Mouse (Mus musculus) adrenal gland, postnatal 14 days (tissue): Measurements from ENCODE around the gene Stk26. TPM values are rescaled to one million over a fixed set of nuclear protein-coding genes. Genes with fewer than 3 reads are reported as not detected.

Experiments used
- DNase-seq: peaks from one replicate; pipeline ENCODE4 v3.0.0; 2021; ENCODE audit warnings: mixed read lengths
- total RNA-seq: library from RNA; stranded (reverse); gene quantifications from 2 replicates; pipeline ENCODE4 v1.2.3, GENCODE M21; 2021

Gene Stk26
- total RNA-seq, 1 experiment from 2014 or later, result 4.2 TPM

DNA sequence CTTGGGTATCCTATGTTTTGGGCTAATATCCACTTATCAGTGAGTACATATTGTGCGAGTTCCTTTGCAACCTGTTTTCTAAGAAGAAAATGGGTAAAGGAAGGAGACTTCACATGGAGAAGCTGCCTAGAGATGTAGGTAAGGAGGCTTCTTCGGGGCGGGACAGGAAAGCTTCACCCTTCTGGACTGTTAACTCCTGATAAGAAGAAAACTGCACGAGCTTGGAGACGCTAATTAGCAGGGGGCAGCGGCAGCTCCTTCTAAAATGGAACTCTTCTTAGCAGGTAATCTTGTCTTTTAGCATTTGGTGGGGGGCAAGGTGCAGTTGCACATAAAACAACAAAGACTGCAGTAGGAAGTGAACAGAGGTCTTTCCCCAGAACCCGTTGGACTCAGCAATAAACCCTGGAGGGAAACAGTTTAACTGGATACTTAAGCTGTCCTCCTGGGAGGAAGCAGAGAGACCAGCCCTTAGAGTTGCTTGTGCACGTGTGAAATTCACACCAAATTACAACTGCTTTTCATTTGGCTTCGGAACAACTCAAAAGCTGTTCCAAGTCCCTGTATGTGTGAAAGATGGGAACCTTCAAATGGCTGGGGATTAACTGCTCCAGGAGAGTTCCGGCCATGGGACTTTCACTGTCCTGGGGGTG lies 86.2 kb downstream of the Stk26 start:
- no peak for DNase-seq

DNA sequence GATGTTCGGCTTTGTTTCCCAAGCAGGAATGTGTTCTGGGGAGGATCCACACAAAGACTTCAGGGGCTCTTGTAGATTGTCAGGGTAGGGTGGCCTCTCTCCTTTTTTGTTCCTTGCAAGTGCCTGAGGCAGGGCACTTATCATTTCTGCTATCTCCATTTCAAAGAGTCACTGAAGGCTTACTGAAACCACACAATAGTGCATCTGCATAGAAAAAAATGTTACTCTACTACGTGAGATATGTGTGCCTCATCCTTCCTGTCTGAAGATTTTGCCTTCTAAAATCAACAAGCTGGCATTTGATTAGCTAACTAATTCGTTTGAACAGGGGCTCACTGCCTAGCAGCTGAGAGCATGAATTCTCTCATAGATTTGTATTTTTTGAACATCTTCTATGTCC lies 89.5 kb downstream of the Stk26 start:
- no peak for DNase-seq

DNA sequence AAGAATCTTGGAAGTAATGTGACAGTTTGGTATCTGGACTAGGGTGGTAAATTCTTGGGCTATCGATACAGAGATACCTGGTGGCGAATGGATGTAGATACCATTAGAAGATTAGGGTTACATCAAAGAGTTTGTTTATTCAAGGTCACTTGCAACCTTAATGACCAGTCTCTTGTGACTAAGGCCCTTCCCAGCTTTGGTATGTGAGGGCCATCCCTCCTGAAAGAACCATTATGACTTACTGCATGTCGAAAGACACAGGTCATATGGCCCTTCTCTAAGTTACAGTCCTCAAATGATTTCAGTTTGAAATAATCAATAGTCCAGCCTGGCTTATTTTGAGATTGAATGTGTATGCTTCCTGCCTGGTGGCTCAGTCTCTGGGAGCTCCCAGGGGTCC lies 96.3 kb downstream of the Stk26 start:
- DNase-seq, result no peak

DNA sequence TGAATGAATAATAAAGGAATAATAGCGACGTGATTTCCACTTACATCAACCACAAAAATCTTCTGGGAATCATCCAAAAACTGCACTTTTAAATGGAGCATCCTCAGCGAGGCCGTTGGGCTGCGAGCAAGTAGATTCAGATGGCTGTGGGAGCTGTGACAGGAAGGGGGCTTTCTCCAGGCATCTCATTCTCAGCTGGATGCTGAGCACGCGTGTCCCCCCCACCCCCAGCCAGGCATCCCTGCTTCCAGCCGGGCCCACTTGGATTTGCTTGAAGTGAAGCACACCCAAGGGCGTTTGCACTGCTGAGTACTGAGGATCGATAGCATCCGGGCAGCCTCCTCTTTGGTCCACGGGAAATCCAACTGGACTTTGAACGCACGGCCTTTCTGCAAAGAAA lies 101.8 kb downstream of the Stk26 start, which contains the start of gene Frmd7:
Frmd7 (minus strand) TSS at position 101 of the 400 bp plus-strand sequence.
- no peak for DNase-seq

Other genes starting within 250 kb of the Stk26 start
- gene Frmd7, start 101.7 kb downstream of the Stk26 start, total RNA-seq, result 0.19 TPM in 1 of 2 replicates, not detected in the other
- gene Rap2c, start 177.0 kb downstream of the Stk26 start, total RNA-seq, result 24.2 and 26.8 TPM in 2 replicates